Mouse (Mus musculus) brain, embryonic 14.5 days (tissue): Measurements from ENCODE around the gene Cd86.

Experiments
- CTCF ChIP-seq: fragments of 200-500 bp; IDR thresholded peaks from 2 replicates; pipeline ENCODE4 v1.5.1; 2012; ENCODE audit warnings: inconsistent platforms, mild to moderate bottlenecking, moderate library complexity, borderline replicate concordance; ENCODE audit not compliant: insufficient read depth, insufficient read length; ENCODE audit errors: extremely low read depth
- POLR2A ChIP-seq: fragments of 200-500 bp; IDR thresholded peaks from 2 replicates; pipeline ENCODE4 v1.6.1; 2012; ENCODE audit warnings: mild to moderate bottlenecking, inconsistent platforms, borderline replicate concordance; ENCODE audit not compliant: poor library complexity, insufficient read depth, insufficient read length, severe bottlenecking; ENCODE audit errors: extremely low read depth

GRCm38 (mm10) chr16:36589898-36590297 lies 76.0 kb downstream of the Cd86 start:
- TF ChIP-seq CTCF: no peak
- no peak for TF ChIP-seq POLR2A
